In the genomic region with DNA sequence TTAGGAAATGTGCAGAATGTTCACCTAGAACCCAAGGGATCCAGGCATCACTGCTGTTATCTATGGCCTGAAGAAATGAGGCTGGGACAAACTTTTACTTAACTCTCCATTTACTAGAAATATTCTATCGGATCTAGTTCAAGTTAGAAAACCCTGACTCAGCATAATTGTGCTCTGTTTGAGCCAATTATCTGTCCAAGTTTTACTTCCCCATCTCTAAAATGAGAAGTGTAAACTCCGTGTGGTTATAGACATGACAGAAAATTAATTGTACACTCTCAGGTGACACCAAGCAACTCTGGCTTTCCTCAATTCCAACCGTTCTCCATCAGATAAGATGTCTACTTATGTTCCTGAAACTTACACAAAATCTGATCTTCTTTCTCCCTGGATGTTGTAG, we compare ENCODE assay signal across 22 mouse cellular contexts.
DNase-seq lines count a peak whose midpoint lies in the region; ATAC-seq and TF ChIP-seq lines count a peak whose summit lies in the region.
"Had no signal": no experiment of that assay in that cellular context is flagged by ENCODE, and none has a peak within 500 bp of the region (broad histone marks: within the 10 kb centered on the region; RNA-seq: fewer than 3 reads in every experiment).

No protein-coding gene starts in this region.

- H3K4me3 ChIP-seq in ES-E14 (ENCODE audit: insufficient read depth in 1 of 2, low read depth in 1 of 2, low read length in 2 of 2, poor library complexity in 1 of 2, severe bottlenecking in 1 of 2) = no peak overlapping the region
- H3K4me3 ChIP-seq: embryonic facial prominence, embryonic 10.5 days; embryonic facial prominence, embryonic 12.5 days; forebrain, embryonic 13.5 days; forebrain, embryonic 15.5 days had no signal

- DNase-seq in A20 (ENCODE audit: low read depth, low spot score) (peak; percentile 24), ES-E14 (ENCODE audit: low read depth, low spot score) (no peak)
- no peak for DNase-seq in yolk sac, embryonic 10.5 days (ENCODE audit: low spot score)
- no peak for DNase-seq in urinary bladder, postnatal 4 days (ENCODE audit: low spot score in 2 of 2)
- no peak for DNase-seq in cerebellum, postnatal 25 days
- DNase-seq: adrenal gland, adult 8-10 months; adrenal gland, postnatal 14 days; adrenal gland, postnatal 36 days; cerebellum, adult 11-12 months; cerebellum, adult 2 months; cerebellum, adult 9-10 months; cerebellum, postnatal 10 days; cerebellum, postnatal 36 days; forebrain, postnatal 0 days had no signal

- peak; percentile 68 for ATAC-seq in common myeloid progenitor, adult 5-6 weeks (replicated peaks; ENCODE audit: low read depth, poor library complexity, severe bottlenecking)
- peak; percentile 48; the same call in 1 of the 2 replicates for ATAC-seq in megakaryocyte progenitor cell, adult 5-6 weeks (replicated peaks; ENCODE audit: poor library complexity)
- ATAC-seq: activated CD4-positive, CD25-positive, alpha-beta regulatory T cell, adult 4 months; forebrain, embryonic 13.5 days; forebrain, embryonic 15.5 days; forebrain, postnatal 0 days; Patski had no signal

- H3K4me1 ChIP-seq in ES-E14 (ENCODE audit: control insufficient read depth in 2 of 2, insufficient read depth in 2 of 2, low read length in 2 of 2, poor library complexity in 1 of 2) = peaks cover 0 to 6% of the 10 kb centered on the region in 2 experiments; a peak in 2 of 4 replicates

- H3K9me3 ChIP-seq in ES-E14 (ENCODE audit: control insufficient read depth, insufficient read depth, low read depth, low read length) = no peaks in the 10 kb centered on the region
- H3K9me3 ChIP-seq: embryonic facial prominence, embryonic 10.5 days; embryonic facial prominence, embryonic 12.5 days; forebrain, embryonic 13.5 days; forebrain, embryonic 15.5 days had no signal

- no peaks in the 10 kb centered on the region for H3K36me3 ChIP-seq in ES-E14 (ENCODE audit: control insufficient read depth, insufficient read depth, low read length, poor library complexity, severe bottlenecking)
- H3K36me3 ChIP-seq: embryonic facial prominence, embryonic 10.5 days; embryonic facial prominence, embryonic 12.5 days; forebrain, embryonic 15.5 days had no signal

- in situ Hi-C loops in ES-E14 (cut with MboI; ENCODE audit: low sequenced_read_pairs in 2 of 2, unreplicated experiment in 2 of 2) = no loop called here

- no peak overlapping the region for H3K27ac ChIP-seq in ES-E14 (ENCODE audit: insufficient read depth, low read depth, low read length, poor library complexity, severe bottlenecking)
- H3K27ac ChIP-seq: embryonic facial prominence, embryonic 10.5 days; embryonic facial prominence, embryonic 12.5 days; forebrain, embryonic 13.5 days; forebrain, embryonic 15.5 days had no signal

- H3K9ac ChIP-seq in ES-E14 (ENCODE audit: insufficient read depth, low read depth, low read length, poor library complexity, severe bottlenecking) = no peak overlapping the region
- H3K9ac ChIP-seq: embryonic facial prominence, embryonic 12.5 days; forebrain, embryonic 13.5 days; forebrain, embryonic 15.5 days; forebrain, postnatal 0 days had no signal

TF ChIP-seq in ES-E14, 5 proteins besides CTCF, POLR2A, EP300 and RAD21:
- TF ChIP-seq ZC3H11A (IDR thresholded peaks at IDR 0.05; ENCODE audit: borderline replicate concordance, low read depth, low read length) (no peak), MAFK (IDR thresholded peaks at IDR 0.05; ENCODE audit: insufficient read depth, low read depth, low read length) (peak; percentile 83), ZNF384 (IDR thresholded peaks at IDR 0.05; ENCODE audit: low read depth, low read length) (no peak)
TF ChIP-seq in ES-E14: peak in this region for 1.
